Mouse (Mus musculus): ENCODE data around the gene Zfp94.

The Zfp94 gene

GRCm38 (mm10) chr7:24268176-24269155 lies 48.0 kb downstream of the Zfp94 start:
- Histone ChIP-seq H3K36me3 (ENCODE audit: insufficient read depth, low read length) (peaks cover 15% of the 10 kb centered on the region), H3K9me3 (ENCODE audit: low read length) (no peaks in the 10 kb centered on the region), H3K27me3 (ENCODE audit: insufficient read depth, low read length) (no peaks in the 10 kb centered on the region), H3K4me1 (replicated peaks; ENCODE audit: low read depth, low read length) (peaks cover 27% of the 10 kb centered on the region), H3K4me3 (replicated peaks; ENCODE audit: low read length) (peak overlapping the region; percentile 83)
- TF ChIP-seq POU5F1 (IDR thresholded peaks at IDR 0.05; ENCODE audit: borderline replicate concordance, low read length) = no peak
- TF ChIP-seq CTCF (conservative IDR thresholded peaks at IDR 0.05; ENCODE audit: low read length) = no peak

- Histone ChIP-seq H3K36me3 (ENCODE audit: insufficient read depth, low read length) (peaks cover 10% of the 10 kb centered on the region), H3K4me1 (replicated peaks; ENCODE audit: low read depth, low read length) (peaks cover 6% of the 10 kb centered on the region), H3K4me3 (replicated peaks; ENCODE audit: low read length) (no peak overlapping the region), H3K27me3 (ENCODE audit: insufficient read depth, low read length) (no peaks in the 10 kb centered on the region), H3K9me3 (ENCODE audit: low read length) (no peaks in the 10 kb centered on the region)
- no peak for TF ChIP-seq NANOG (IDR thresholded peaks at IDR 0.05; ENCODE audit: borderline replicate concordance, low read length)
- no peak for TF ChIP-seq POU5F1 (IDR thresholded peaks at IDR 0.05; ENCODE audit: borderline replicate concordance, low read length)
- TF ChIP-seq CTCF (conservative IDR thresholded peaks at IDR 0.05; ENCODE audit: low read length) = no peak
Observed at GRCm38 (mm10) chr7:24260000-24260312, 56.5 kb downstream of the Zfp94 start.

GRCm38 (mm10) chr7:24259306-24259999 lies 57.0 kb downstream of the Zfp94 start:
- Histone ChIP-seq H3K36me3 (ENCODE audit: insufficient read depth, low read length) (peaks cover 10% of the 10 kb centered on the region), H3K9me3 (ENCODE audit: low read length) (no peaks in the 10 kb centered on the region), H3K4me3 (replicated peaks; ENCODE audit: low read length) (no peak overlapping the region), H3K27me3 (ENCODE audit: insufficient read depth, low read length) (no peaks in the 10 kb centered on the region), H3K4me1 (replicated peaks; ENCODE audit: low read depth, low read length) (peaks cover 10% of the 10 kb centered on the region)
- TF ChIP-seq POU5F1 (IDR thresholded peaks at IDR 0.05; ENCODE audit: borderline replicate concordance, low read length) (no peak), CTCF (conservative IDR thresholded peaks at IDR 0.05; ENCODE audit: low read length) (no peak)

DNA sequence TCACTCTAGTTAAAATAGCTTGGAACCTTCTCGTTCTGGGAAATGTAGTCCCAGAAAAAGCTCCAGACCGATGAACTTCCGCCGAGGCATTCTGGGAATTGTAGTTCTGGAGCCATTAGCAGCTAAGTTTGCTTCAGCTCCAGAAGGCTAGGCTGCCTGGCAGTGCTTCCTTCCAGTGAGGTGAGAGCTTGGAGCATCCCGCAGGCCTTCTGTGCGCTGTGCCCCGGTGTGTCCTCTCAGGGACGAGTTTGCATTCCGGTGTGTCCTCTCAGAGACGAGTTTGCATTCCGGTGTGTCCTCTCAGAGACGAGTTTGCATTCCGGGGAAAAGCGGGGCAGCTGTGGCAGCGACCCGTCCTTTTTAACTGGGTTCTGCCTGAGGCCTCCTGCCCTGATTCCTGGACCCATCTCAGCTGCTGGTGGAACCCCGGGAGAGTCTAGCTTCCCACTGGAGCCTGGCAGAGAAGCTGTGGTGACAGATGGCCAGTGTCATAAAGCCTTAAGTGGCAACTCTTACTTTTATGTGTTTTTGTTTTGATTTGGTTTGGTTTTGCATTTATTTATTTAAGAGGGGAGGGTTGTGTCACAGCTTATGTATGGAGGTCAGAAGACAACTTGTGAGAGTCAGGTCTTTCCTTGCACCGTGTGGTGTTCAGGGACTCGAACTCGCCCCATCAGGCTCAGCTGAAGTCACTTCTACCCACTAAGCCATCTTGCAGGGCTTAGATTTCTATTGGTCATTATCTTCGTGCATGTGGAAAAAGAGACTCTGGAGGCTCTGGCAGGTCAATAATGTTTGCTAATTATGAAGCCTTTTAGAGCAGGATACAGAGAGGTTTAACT lies 61.6 kb downstream of the Zfp94 start, which contains the start of gene Zfp108:
Gene Zfp108, plus strand, starts transcription at position 162 of the 842 bp plus-strand sequence.
- H3K27me3 ChIP-seq (ENCODE audit: insufficient read depth, low read length) = 0 out of 2 replicates have a peak, but pooled peaks cover 6% of the 10 kb centered on the region
- H3K4me3 ChIP-seq (replicated peaks; ENCODE audit: low read length) = peak within 1 kb of the TSS; percentile 75
- H3K9me3 ChIP-seq (ENCODE audit: low read length) = peaks cover 14% of the 10 kb centered on the region

GRCm38 (mm10) chr7:24253779-24254615 lies 62.5 kb downstream of the Zfp94 start:
- Histone ChIP-seq H3K9me3 (ENCODE audit: low read length) (peaks cover 17% of the 10 kb centered on the region), H3K4me1 (replicated peaks; ENCODE audit: low read depth, low read length) (peaks cover 20% of the 10 kb centered on the region), H3K27me3 (ENCODE audit: insufficient read depth, low read length) (0 out of 2 replicates have a peak, but pooled peaks cover 6% of the 10 kb centered on the region), H3K36me3 (ENCODE audit: insufficient read depth, low read length) (no peaks in the 10 kb centered on the region), H3K4me3 (replicated peaks; ENCODE audit: low read length) (peak overlapping the region; percentile 75)
- no peak for TF ChIP-seq CTCF (conservative IDR thresholded peaks at IDR 0.05; ENCODE audit: low read length)
- TF ChIP-seq NANOG (IDR thresholded peaks at IDR 0.05; ENCODE audit: borderline replicate concordance, low read length) = no peak
- TF ChIP-seq POU5F1 (IDR thresholded peaks at IDR 0.05; ENCODE audit: borderline replicate concordance, low read length) = no peak

More for the DNA sequence above, 61.6 kb downstream of the Zfp94 start, which contains the start of gene Zfp108:
- TF ChIP-seq NANOG (IDR thresholded peaks at IDR 0.05; ENCODE audit: borderline replicate concordance, low read length) (no peak), POU5F1 (IDR thresholded peaks at IDR 0.05; ENCODE audit: borderline replicate concordance, low read length) (no peak), CTCF (conservative IDR thresholded peaks at IDR 0.05; ENCODE audit: low read length) (no peak)
- Histone ChIP-seq H3K36me3 (ENCODE audit: insufficient read depth, low read length) (no peaks in the 10 kb centered on the region; the same call in 1 of the 2 replicates), H3K4me1 (replicated peaks; ENCODE audit: low read depth, low read length) (peaks cover 20% of the 10 kb centered on the region)
